Mouse (Mus musculus) colon, adult 2 months (tissue): Measurements from ENCODE around the gene Prpmp5. TPM values are rescaled to one million over a fixed set of nuclear protein-coding genes. Genes with fewer than 3 reads are reported as not detected.

Experiments
- polyA plus RNA-seq: library from polyadenylated mRNA; depleted of rRNA; stranded (reverse); fragments of >200 nt; gene quantifications from 2 replicates; pipeline ENCODE4 v1.2.3, GENCODE M21; 2012; rRNA removed

The Prpmp5 gene
- not detected in 2 replicates for polyA plus RNA-seq

GRCm38 (mm10) chr6:132314657-132315056 is at the start of gene Prpmp5:
TSS of gene Prpmp5 (minus strand) at chr6:132314757.

GRCm38 (mm10) chr6:132364034-132364433 is 49.5 kb upstream of the Prpmp5 start, which contains the start of gene Gm8882:
TSS of gene Gm8882 (minus strand) at chr6:132364134.

Other genes starting within 250 kb of the Prpmp5 start
- gene Prb1, start 104.2 kb downstream of the Prpmp5 start, polyA plus RNA-seq: not detected in 2 replicates
- gene Gm8882, start 49.4 kb upstream of the Prpmp5 start, polyA plus RNA-seq: not detected in 2 replicates